Mouse (Mus musculus) heart, postnatal 14 days (tissue): Measurements from ENCODE around the gene Iqck. TPM values are rescaled to one million over a fixed set of nuclear protein-coding genes. Genes with fewer than 3 reads are reported as not detected.

Experiments used
- DNase-seq, 2 experiments: peaks; one replicate each; pipeline ENCODE4 v3.0.0; 2021 to 2022
- intact Hi-C: fragments of 180-260 bp; cut with DNase I; formaldehyde crosslinking; loops from one replicate; pipeline ENCODE4 v1.15.1; 2025
- total RNA-seq, 2 experiments: library from RNA; stranded (reverse); gene quantifications; 2 replicates each; pipeline ENCODE4 v1.2.3; 2021

Iqck gene
- total RNA-seq, 2 experiments from 2014 or later = 0.27 to 0.60 TPM

DNA sequence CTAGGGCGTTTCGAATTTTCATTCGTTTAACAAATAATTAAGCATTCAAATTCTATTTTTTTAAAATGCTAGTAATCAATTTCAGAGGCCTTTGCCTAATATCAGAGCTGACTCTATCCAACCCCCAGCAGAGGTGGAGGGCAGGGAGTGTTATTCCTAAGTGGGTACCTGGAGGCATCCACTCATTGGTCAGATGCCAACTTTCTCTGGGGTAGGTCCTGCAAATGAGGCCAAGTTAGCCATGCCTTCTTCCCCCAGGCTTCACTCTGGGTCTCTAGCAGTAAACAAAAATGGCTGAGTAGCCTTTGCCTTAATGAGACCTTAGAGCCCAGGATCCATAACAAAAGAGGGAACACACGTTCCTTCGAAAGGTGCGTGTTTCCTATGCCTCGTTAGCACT, 123.6 kb downstream of the Iqck start:
- no peak for DNase-seq
- intact Hi-C loops = no loop called here

DNA sequence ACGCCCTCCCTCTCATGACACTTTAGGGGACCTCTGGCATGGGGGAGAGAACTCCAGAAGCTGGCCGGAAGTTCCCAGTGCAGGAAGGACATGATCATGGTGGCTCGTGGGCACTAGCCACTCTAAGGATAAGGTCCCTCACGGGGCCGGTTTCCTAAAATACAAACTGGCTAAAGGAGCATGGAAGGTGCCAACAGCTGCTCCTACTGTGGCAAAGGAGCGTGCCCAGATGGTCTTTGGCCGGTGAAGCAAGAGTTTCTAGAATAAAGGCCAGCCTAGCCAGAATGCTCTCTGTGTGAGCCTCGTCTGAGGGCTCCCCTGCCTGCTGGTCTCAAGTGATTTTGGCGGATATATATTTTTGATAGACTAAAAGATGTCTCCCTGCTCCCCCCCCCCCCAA, 124.2 kb downstream of the Iqck start:
- intact Hi-C loops = no loop called here
- no peak for DNase-seq

DNA sequence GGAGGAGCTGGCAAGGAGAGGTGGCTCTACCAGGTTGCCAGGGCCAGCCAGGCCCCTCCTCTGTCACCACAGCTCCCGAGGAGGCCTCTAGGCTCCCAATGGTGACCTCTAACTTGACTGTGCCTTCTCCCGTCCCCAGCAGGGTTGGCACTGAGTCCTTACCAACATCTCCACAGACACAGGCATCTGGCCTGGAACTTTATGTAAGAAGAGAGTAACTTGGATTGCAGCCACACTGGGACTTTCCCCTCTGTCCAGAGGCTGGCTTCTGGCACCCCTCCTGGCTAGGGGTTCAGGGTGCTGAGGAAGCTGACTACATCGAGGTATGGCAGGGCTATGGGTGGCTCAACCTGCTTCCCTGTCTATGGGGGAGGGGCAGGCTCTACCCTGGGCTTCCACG, 125.8 kb downstream of the Iqck start:
- DNase-seq = peak in 1 of 2 experiments; percentile 40
- intact Hi-C loops = no loop called here

DNA sequence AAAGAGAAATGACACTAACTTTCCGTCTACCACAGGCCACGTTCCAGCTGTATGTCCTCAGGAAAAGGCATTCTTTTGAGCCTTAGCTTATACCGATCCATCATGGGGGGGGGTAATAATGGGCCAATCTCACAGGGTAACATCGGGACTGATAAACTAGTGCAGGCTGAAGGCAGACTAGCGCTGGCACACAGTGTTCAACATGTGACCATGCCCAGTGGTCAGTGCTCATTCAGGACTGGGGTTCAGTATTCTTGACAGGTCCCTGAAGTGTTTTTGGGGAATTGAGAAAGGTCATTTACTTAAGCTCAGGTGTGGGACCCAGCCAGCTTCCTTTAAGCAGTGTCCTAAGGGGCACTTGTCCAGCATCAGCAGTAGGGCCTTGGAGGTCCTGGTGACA, 126.3 kb downstream of the Iqck start:
- DNase-seq = no peak
- intact Hi-C loops = no loop called here

DNA sequence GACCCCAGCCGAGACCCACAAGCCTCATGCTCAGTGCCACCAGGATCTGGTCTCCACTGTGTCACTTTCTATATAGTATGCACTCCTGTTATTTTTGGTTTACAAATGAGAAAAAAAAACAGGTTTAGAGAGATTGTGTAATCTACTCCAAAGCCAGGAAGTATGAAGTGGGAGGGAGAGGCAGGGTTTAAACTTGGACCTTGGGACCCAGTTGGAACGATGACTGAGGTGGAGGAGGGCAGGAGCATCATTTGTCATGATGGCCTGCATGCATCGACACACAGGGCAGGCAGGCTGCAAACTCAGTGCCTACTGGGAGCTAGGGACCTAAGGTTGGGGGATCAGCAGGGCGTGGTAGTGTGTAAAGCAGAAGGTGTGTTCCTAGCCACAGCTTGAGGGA, 127.0 kb downstream of the Iqck start:
- intact Hi-C loops = no loop called here
- DNase-seq = no peak

DNA sequence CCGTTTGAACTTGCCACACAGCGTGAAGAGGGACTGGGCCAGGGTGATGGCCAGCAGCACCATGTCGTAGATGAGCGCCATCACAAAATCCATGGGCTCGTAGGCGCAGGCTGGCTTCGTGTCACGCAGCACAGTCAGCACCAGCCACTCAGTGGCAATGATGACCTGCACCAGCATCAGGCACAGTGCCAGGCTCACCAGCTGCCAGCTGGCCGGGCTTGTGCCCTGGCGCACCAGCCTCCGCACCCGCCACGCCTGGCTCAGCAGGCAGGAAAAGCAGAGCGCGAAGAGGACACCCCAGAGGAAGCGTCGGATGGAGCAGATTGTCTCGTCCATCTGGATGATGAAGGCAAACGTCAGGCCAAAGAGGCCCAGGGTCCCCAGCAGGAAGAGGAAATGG, 128.4 kb downstream of the Iqck start:
- intact Hi-C loops = no loop called here
- peak in 1 of 2 experiments; percentile 27 for DNase-seq

DNA sequence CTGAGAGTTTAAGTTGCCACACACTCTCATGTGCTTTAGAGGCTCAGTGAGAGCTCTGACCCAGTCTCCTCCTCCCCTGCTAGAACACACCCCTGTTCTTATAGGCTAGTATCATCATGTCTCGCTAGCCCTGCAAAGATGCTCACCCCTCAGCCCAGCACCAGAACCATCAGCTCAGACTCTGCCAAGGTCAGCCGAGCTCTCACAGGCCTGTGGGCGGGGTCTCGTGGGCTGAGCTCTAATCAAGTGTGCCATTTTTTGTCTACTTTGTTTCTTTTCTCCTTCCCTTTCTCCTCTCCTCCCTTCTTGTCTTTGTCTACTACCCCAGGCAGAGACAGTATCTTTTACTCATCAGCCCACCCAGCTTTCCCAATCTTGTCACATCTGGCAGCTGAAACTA, 130.2 kb downstream of the Iqck start:
- no peak for DNase-seq
- intact Hi-C loops = no loop called here

DNA sequence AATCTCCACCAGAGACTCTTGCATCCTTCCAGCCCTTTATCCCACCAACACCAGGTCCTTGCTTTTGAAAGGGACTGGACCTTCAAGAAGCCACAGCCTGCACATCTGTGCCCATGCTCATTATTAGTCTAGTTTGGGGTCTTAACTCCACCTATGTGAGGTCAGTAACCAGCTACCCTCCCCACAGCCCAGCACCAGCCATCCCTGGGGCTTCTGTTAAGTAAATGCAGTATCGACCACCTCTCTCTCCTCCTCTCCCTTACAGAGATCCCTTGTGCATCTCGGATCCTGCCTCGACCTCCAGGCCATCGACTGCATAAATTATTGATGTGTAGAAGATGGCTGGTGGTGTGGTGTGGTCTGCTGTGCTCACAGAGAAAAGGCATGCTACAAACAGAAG, 130.8 kb downstream of the Iqck start:
- no peak for DNase-seq
- intact Hi-C loops = no loop called here

DNA sequence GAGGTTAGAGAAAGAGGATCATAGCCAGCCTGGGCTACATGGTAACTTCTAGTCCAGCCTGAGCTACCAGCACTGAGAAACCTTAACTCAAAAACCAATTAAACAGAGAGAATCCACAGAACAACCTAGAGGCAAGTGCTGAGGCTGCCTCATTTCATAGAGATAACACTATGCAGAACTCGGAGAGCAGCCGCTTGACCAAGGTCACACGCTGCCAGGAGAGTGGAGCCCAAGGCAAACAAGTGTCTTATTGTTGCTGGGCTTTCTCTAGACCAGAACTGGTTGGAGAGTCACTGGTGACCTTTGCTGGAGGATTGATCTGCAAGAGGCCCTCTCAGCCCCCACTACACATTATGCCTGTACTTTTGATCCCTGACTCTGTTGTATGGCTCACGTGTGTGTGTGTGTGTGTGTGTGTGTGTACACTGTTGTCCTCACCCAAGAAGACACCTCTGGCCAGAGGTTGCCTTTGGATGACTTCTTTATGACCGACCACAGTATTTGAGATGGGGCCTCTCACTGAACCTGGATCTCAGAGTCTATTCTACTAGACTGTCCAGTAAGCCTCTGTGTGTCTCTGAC, 133.8 kb downstream of the Iqck start:
- intact Hi-C loops = no loop called here
- DNase-seq = no peak

DNA sequence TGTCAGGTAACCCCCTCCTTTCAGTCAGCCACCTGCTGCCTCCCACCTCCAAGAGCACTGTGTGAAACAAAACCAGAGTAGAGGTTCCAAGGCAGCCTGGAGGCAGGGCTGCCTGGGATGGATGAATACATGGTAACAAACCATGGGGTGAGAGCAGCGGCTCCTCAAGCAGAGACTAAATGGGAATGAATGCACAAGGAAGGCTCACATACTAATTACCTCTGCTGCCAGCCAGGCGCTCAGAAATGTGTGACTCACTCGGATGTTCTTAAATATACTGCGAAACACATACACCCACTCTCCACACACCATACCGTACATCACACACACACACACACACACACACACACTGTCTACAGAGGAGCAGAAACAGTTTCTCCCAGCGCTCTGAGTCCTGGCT, 134.7 kb downstream of the Iqck start:
- no peak for DNase-seq

DNA sequence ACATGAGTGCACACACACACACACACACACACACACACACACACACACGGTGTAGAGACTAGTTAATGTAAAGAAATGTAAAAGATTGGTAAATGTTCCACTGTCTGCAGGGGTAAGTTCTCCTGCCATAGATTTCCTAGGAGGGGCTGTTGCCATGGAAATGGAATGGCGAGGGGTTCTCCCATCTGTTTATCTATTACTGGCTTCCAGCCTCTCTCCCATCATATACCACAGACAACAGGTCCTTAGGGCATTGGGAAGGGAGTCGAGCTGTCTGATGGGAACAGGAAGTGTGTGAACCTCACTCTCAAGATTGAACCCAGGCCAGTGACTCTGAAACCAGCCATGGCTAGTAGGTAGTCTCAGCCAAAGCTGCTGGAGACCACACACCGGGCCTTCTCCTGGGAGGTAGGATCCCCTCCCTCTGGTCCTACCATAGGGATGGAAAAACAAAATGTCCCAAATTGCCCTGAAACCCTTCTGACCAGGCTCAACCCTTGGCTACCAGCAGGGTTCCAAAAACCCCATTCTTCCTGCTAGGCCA, 135.9 kb downstream of the Iqck start:
- intact Hi-C loops = loop anchor here (5.0 to 10.0 kb wide), 2 partner anchors 397 to 864 kb away; partner anchors contain the start of genes Arl6ip1 and Tmc5
- no peak for DNase-seq

More for the DNA sequence above, 134.7 kb downstream of the Iqck start:
- intact Hi-C loops = loop anchor here (5.0 to 10.0 kb wide), 2 partner anchors 395 to 863 kb away; partner anchors contain the start of genes Arl6ip1 and Tmc5

DNA sequence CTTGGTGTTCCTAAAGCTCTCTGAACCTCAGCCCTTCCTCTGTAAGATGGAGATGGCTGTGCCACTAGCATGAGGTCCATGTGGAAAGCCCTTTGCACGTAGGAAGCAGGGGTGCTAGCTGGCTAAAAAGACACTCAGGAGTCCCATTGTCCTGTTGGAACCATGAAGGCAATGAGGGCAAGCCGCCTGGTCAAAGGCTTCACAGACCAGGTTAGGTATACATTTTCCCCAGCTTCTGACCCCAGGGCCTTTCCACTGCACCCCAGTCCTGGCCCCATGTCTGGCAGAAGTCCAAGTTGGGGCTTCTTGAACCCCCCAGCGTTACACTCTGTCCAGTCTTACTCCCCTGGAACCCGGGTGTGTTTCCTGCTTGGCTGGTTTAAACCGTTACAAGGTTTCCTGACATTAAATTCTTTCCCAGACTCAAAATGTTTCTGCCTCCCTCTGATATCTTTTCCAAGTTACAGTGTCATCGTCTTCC, 136.6 kb downstream of the Iqck start:
- no peak for DNase-seq
- intact Hi-C loops = loop anchor here (5.0 to 10.0 kb wide), 2 partner anchors 397 to 865 kb away; partner anchors contain the start of genes Arl6ip1 and Tmc5

DNA sequence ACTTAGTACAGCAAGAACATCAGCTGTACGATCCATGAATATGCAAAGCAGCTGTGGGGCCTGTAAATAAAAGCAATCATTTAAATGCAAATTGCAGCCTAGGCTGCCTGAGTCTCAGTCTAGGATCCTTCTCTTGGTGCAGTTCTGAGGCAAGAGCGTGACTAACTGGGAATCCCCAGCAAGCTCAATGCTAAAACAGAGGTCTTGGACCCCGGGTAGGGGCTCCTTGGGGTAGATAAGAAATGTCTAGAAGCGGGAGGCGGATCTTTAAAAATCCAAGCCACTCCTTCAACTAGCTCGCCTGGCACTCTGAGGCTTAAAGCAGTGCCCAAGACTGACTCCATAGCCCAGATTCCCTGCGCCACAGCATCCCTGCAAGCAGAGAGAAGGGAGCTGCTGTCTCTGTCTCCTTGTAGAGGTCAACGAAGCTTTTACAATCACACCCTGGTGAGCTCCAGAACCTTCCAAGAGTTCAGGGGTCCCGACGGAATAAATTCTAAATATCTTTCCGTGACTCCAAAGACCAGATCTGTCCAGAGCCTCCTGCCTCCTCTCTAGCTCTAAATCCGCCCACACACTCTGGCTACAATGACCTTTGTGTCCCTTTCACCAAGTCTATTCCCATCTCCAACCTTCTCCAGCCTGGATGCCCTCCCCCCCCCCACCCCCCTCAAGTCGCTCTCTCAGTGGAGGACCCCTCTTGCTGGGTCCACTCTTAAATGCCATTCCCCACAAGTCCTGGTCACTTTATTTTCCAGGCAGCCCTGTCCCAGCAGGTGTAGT, 137.3 kb downstream of the Iqck start:
- no peak for DNase-seq

DNA sequence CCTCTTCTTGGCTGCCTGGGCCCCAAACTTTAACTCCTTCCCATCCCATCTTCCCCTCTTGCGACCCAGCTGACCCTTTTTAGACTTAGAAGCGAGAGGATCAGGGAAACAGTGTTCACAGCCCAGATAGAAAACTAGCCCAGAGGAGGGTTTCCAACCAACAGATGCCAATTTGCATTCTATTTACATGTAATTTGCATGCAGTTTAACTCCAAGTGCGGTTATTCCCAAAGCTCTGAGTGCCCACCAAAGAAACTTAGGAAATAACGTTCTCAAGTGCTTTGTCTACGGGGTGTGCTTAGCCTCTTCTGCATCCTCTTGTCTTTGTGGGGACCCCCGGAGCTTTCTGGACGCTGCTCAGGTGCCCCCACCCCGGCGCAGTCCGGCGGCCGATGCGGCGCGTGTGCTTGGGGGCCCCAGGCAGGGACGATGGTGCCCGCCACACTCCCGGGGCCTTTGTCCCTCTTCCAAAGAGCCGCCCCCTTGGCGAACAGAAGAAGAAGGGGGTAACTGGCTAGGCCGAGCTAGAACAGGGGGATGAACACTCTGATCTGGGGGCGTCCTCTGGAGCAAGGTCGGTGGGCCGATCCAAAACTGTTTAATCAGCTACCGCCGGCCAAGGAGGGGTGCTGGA, 138.2 kb downstream of the Iqck start:
- peak in 1 of 2 experiments; percentile 24 for DNase-seq
- intact Hi-C loops = loop anchor here (2.0 to 10.0 kb wide), 3 partner anchors 69 to 866 kb away; partner anchors contain the start of genes Arl6ip1 and Tmc5

More for the DNA sequence above, 137.3 kb downstream of the Iqck start:
- intact Hi-C loops = loop anchor here (5.0 to 10.0 kb wide), 2 partner anchors 398 to 866 kb away; partner anchors contain the start of genes Arl6ip1 and Tmc5

DNA sequence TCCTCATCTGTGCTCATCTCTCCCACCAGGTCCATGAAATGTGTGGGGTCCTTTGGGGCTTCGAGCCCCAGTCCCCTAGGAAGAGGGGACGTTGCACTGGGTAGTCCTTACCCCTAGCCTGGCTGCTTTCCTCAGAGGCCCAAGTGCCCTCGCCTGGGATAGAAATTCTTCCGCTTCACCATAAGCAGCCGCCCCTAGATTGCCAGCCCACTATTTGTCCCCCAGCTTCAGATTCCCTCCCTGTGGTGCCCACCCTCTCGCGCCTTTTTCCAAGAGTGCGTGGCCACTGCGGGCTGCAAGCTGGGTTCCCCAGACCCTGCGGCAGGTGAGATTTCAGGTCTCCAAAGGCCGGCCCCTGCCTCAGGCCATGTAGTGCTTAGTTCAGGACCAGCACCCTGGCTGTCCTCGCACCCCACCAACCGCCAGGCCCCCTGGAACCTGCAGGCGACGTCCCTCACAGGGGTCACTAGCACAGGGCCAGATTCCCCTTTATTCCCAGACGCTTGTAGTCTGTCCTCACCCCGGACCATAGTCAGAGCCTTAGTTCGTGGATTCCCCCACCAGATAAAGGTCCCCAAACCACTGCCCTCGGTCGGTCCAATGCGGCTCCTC, 138.8 kb downstream of the Iqck start:
- intact Hi-C loops = loop anchor here (2.0 to 10.0 kb wide), 3 partner anchors 70 to 867 kb away; partner anchors contain the start of genes Arl6ip1 and Tmc5

DNA sequence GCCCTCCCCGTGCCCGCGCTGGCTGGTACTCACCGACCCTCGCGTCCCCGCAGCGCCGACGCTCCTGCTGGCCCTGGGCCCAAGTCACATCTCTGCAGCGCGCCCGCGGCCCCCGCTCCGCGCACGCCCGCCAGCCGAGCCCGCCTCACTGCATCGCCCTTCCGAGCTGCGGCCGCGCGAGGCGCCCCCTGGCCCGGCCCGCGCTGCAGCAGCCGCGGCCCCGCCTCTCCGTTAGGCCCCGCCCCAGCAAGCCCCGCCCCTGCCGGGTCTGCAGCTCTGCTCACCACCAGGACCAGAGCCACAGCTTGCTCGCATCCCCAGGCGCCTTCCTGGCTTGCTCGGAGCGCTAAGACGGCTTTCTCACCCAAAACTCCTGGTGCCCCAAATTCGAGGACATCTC, 139.5 kb downstream of the Iqck start, which contains the start of gene Gprc5b:
Gene Gprc5b (minus strand): TSS at position 205 of the 400 bp plus-strand sequence.
- DNase-seq = peak; percentile 94 to 95
- intact Hi-C loops = loop anchor here (1.0 to 10.0 kb wide), 4 partner anchors 70 to 400 kb away; partner anchors contain the start of genes Iqck, Tmc5 and Vps35l

More for the DNA sequence above, 138.8 kb downstream of the Iqck start:
- peak; percentile 25 to 28 for DNase-seq

DNA sequence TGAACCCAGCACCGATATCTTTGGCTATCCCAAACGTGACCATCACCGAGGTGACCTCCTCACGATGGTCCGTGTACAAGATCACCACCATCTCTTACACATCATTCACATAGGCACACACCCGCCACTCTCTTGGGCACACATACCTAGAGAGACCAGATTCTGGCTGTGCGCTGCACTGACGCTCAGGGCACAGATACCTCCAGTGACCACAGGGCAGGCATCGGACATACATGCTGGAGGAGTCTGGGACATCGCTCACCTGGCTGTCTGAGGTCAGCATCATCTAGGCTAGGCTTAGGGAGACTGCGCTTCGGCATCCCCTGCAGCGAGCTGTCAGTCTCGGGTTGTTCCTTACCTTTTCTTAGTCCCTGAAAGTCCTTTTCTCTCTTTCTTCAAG, 140.1 kb downstream of the Iqck start:
- intact Hi-C loops = loop anchor here (1.0 to 10.0 kb wide), 5 partner anchors 71 to 401 kb away; partner anchors contain the start of genes Iqck, Tmc5 and Vps35l
- no peak for DNase-seq

DNA sequence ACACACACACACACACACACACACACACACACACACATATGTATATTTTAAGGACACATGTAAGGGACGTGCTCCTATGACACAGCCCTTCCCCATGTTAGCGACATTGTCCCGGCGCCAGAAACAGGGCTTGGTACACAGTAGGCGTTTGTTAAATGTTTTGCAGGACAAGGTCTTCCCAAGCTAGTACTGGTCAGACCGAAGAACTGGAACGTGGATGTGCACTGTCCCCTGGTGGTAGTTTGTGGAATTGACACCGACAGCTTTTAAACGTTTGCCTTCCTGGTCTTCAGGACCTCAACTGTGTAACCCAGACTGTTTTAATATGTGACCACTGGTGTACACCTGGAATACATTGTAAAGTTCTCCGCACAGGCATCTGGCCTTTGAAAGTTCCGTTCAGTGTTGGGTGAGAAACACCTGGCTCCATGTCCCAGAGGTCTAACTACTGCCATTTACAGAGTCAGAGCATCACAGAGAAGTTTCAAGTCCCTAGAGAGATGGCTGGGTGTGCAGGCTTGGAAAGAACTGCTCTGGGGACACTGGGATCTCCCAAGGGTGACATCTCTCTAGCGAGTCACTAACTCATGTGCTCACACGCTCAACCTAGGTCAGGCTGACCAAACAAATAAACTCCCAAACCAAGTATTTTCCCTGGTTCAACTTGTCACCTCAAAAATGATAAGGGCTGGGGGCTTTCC, 140.7 kb downstream of the Iqck start:
- intact Hi-C loops = loop anchor here (1.0 to 10.0 kb wide), 2 partner anchors 230 to 401 kb away; partner anchors contain the start of gene Tmc5
- peak; percentile 81 to 87 for DNase-seq

DNA sequence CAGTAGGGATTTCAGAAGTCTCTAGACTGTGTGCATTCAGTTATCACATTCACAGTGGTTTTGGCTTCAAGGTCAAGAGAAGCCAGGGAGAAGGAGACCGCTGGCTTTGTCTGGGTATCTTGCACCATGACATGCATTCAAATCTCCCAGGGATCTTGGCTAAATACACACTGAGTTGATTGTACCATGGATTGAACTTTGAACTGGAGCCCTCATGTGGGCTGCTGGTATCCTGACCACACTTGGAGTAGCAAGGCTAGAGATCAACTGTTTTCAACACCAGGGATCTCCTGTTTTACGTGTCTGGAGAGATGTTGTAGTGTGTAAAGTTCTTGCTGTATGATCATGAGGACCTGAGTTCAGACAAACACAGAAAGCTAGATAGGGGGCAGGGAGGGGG, 144.3 kb downstream of the Iqck start:
- no peak for DNase-seq
- intact Hi-C loops = loop anchor here (10.0 kb wide), 1 partner anchor 405 kb away; the partner anchor contains the start of gene Tmc5
